Mouse (Mus musculus) ovary, postnatal 10 days (tissue): ENCODE measurements around the gene Baz2b.
"Not testable (repeated sequence)": the region's sequence is repeated elsewhere in the genome, so short reads cannot be mapped to it uniquely, and the experiment has no call there.

ENCODE experiments used
- DNase-seq: peaks from one replicate; pipeline ENCODE4 v3.0.0; 2022; ENCODE audit warnings: low spot score

Baz2b gene

GRCm38 (mm10) chr2:60089528-60090247 is 120.0 kb downstream of the Baz2b start:
- DNase-seq, result no peak

GRCm38 (mm10) chr2:60088785-60089527 is 120.7 kb downstream of the Baz2b start:
- DNase-seq, result no peak

- DNase-seq, result no peak
These were observed 123.3 kb downstream of the Baz2b start for GRCm38 (mm10) chr2:60086197-60086903.

- no peak for DNase-seq
These were observed 124.8 kb downstream of the Baz2b start for GRCm38 (mm10) chr2:60084823-60085222.

GRCm38 (mm10) chr2:60082984-60083636 is 126.5 kb downstream of the Baz2b start:
- no peak for DNase-seq

GRCm38 (mm10) chr2:60082225-60082624 is 127.4 kb downstream of the Baz2b start:
- no peak for DNase-seq

- no peak for DNase-seq
These were observed 128.8 kb downstream of the Baz2b start for GRCm38 (mm10) chr2:60080831-60081230.

GRCm38 (mm10) chr2:60077631-60078030 is 132.0 kb downstream of the Baz2b start:
- no peak for DNase-seq

GRCm38 (mm10) chr2:60076800-60077199 is 132.8 kb downstream of the Baz2b start:
- DNase-seq, result no peak

GRCm38 (mm10) chr2:60076025-60076424 is 133.6 kb downstream of the Baz2b start:
- DNase-seq, result no peak

GRCm38 (mm10) chr2:60073798-60074197 is 135.8 kb downstream of the Baz2b start:
- not testable (repeated sequence) for DNase-seq

- no peak for DNase-seq
These were observed 137.8 kb downstream of the Baz2b start for GRCm38 (mm10) chr2:60071813-60072212.

GRCm38 (mm10) chr2:60070938-60071337 is 138.7 kb downstream of the Baz2b start:
- DNase-seq, result no peak

GRCm38 (mm10) chr2:60068468-60068867 is 141.2 kb downstream of the Baz2b start:
- no peak for DNase-seq

- no peak for DNase-seq
These were observed 144.2 kb downstream of the Baz2b start for GRCm38 (mm10) chr2:60065415-60065814.

- DNase-seq, result no peak
These were observed 149.4 kb downstream of the Baz2b start for GRCm38 (mm10) chr2:60060185-60060775.

GRCm38 (mm10) chr2:60059300-60059699 is 150.3 kb downstream of the Baz2b start:
- DNase-seq, result no peak

GRCm38 (mm10) chr2:60056043-60056442 is 153.6 kb downstream of the Baz2b start:
- DNase-seq, result no peak

GRCm38 (mm10) chr2:60054808-60055535 is 154.7 kb downstream of the Baz2b start:
- no peak for DNase-seq

GRCm38 (mm10) chr2:60053222-60054010 is 156.2 kb downstream of the Baz2b start:
- no peak for DNase-seq
